Mouse (Mus musculus) fibroblast of lung, adult 2 months (primary cell): ENCODE measurements around the gene Pxn.

ENCODE experiments used
- DNase-seq: peaks from one replicate; pipeline ENCODE4 v3.0.0-alpha.2; 2011; ENCODE audit warnings: low read depth

The Pxn gene

GRCm38 (mm10) chr5:115528128-115528527, 21.7 kb downstream of the Pxn start:
- DNase-seq: no peak

DNA sequence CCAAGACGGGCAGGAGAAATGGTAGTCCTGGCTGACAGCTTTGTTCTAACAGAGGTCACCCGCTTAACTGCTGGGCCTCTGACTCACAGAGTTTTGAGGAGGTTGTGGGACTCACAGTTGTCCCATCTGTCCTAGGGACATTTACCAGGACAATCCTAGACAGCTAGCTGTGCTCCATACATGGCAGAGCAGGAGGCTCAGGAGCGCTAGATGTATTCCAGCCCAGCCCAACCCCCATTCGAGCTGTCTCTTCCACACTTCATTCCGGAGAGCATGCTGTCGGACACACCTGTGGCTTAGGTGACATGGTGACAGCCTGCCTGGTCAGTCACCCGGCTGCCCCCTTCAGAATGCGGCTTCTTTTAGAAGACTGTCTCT, 22.9 kb downstream of the Pxn start:
- DNase-seq: no peak

DNA sequence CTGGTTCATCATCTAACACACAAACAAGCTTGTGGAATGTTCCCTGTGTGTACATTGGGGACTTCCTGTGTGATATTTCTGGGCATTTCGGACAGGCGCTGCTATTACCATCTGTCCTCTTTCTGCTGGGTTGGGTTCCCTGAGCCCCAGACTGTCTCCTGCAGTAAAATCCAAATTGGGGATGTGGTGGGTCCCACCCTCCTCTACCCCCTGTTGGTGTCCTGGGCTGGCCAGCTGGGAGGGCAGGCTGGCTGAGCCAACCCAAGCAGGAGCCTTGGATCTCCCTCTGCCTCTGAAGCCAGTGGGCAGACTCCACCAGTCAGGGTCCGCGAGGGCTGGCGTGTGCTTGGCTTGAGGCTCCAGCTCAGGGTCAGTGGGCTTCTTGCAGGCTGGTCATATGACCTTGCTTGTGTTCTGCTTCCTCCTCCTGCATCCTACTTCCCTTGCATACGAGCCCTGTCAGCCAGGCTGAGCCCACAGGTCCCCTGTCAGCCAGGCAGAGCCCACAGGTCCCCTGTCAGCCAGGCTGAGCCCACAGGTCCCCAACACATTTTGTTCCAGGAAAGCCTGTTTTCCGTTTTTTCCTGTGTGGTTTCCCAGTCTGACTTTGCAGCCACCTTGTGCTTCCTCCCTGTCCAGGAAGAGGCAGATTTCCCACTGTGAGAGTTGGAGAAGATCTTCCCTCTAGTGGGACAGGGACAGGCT, 23.4 kb downstream of the Pxn start:
- no peak for DNase-seq

DNA sequence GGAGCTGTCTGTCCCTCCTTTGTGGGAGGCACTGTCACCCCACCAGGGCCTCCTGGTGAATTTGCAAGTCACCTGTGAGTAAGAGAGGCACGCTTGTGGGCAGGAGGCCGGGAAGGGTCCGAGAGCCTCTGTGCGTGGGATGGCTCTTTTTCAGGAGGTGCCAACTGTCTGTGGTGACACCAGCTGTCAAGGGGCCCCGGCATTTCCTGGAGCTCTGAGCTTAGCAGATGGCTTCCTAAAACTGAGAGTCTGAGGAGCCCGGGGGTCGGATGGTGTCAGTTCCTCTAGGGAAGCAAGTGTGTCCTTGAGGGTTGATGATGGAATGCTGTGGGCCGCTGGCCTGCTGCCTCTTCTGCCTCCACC, 24.0 kb downstream of the Pxn start:
- DNase-seq: no peak

DNA sequence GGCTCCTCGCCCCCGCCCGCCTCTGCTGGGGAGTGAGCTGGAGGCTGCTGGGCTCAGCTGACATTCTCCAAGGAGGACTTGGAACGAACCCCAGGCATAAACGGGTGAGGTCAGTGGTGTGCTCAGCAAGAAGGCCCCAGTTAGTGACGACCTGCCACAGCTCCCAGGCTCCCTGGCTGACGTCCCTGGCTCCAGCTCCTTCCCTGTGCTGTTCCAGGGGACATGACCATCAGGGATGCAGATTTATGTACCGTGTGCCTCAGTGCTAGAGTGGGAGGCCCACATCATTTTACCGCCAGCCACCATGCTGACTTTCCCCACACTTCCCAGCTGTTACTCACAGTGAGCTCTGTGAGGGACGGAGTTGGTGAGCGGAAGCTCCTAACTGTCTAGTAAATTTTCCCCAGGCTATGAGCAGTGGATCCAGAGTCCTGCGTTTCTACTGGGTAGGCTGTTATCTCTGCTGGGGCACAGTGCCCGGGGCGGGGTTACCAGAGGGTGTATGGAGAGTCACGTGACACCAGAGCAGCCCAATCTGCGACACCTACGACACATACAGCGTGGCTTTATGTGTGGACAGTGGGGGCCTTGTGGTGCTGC, 25.3 kb downstream of the Pxn start:
- no peak for DNase-seq

GRCm38 (mm10) chr5:115534290-115534731, 27.8 kb downstream of the Pxn start:
- no peak for DNase-seq

- no peak for DNase-seq
These were observed 28.4 kb downstream of the Pxn start for GRCm38 (mm10) chr5:115534856-115535255.

DNA sequence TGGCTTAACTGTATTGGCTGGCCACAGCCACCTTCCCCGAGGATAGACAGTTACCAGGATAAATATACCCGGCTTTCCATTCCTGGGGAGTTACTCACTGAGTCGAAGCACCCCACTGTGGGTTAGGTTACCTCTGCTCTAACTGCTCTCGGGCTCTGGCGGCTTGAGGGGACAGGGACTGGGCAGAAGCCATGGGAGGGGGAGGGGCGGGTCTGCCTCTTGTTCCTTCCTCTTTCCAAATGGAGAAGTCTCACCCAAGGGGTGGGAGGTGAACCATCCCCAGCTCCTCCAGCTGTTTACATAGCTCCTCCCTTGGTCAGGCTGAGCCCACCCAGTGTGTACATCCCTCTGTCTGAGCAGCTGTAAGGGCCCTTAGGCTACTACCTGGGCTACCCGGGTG, 29.2 kb downstream of the Pxn start:
- no peak for DNase-seq

DNA sequence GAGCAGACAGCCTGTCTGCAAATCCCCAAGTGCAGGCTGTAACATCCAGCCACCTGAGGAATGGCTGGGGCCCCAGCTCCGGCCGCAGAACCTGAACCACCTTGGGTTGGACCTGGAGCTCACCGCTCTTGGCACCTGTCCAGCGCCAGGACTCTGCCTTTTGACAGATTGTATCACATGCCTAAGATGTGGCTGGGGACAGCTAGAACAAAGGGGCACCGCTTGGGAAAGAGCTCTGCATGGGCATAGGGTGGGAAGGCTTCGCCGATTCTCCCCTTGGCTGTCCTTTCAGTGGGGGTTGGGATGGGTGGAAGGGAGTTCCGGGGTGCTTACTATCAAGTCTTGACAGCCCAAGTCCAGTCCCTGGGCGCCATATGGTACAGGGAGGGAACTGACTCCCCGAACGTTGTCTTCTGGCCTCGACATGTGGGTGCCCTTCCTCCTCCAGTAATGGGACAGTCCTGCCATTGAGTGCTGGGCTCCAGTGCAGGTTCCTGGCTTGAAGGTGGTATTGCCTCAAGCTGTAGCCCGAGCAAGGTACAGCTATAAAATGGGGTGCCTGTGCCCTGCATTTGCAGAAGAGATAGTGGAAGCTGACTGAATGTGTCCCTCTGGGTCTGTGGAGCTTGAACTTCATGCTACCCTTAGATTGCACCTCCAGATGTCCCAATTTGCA, 31.7 kb downstream of the Pxn start:
- DNase-seq: no peak

DNA sequence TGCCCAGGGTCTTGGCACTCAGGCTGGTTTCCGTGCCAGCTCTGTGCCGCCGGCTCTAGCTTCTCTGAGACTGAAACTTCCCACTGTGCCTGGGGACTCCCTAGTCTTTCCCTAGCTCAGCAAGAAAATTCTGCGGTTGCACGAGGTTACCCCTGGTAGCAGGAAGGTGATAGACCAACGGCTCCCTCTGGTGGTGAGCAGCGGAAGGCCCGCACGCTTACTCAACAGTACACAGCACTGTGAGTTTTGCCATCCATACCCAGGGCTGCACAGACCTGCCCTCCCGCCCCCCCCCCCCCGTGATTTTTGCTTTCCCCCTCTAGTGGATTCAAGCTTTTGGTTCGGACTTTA, 32.2 kb downstream of the Pxn start:
- no peak for DNase-seq

- no peak for DNase-seq
These were observed 36.3 kb downstream of the Pxn start for GRCm38 (mm10) chr5:115542635-115543384.

DNA sequence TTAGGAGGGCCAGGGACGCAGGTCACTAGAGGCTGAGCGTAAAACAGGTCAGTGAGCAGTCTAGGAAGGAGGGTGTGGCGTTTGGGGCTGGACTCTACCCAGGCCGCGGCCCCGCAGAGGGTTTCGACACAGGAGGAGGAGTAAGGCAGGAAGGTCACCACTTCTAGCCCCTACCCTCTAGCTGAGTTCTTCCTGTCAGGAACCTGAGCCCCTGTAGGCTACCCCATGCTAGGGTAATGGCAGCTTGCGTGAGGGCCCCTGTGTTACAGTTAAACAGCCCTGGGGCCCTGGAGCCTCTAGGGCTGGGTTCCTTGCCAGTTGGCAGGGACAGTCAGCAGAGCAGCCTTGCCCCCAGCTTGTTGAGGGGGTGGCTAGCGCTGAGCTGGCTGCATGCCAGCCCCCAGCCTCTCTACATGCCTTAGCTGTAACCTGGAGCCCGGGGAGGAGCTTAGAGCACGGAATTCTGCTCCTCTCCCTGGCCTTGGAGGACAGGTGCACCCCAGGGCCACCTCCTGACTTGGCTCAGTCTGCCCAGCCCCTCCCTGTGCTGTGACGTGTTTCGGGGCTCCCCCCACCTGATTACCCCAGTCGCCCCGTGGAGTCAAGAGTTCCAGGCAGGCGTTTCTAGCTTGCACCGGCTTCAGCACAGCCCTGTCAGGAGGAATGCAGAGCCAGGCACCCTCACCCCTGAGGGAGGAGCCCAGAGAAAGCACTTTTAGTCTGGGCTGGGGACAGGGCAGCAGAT, 37.2 kb downstream of the Pxn start:
- no peak for DNase-seq

- no peak for DNase-seq
These were observed 38.2 kb downstream of the Pxn start for GRCm38 (mm10) chr5:115544655-115545185.

DNA sequence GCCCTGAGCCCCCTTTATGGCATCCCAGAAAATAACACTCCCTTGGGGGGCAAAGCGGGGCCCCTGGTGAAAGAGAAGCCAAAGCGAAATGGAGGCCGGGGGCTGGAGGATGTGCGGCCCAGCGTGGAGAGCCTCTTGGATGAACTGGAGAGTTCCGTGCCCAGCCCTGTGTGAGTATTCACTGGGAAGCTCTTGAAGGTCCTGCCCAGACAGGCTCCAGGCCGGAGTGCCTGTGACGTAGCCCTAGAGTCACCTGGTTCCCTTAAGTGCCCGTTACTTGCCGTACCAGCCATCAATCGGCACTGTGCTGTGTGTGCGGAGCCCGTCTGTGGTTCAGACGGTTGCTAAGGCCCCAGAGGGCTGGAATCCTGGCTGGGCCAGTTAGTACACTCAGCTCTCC, 39.2 kb downstream of the Pxn start:
- DNase-seq: no peak

DNA sequence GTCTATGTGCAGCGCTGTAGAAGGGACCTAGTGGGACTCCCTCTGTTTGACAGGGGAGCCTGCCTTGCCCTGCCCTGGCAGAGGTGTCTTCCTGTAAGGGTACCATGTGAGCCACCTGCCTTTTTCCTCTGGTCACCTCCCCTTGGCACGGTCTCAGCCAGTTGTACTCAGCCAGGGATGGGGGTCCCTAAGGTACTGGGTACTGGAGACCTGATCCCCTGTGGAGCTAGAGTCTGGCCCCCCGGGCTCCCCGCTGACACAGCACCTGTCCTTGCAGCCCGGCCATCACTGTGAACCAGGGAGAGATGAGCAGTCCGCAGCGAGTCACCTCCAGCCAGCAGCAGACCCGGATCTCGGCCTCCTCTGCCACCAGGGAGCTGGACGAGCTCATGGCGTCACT, 40.1 kb downstream of the Pxn start:
- no peak for DNase-seq

GRCm38 (mm10) chr5:115547014-115547413, 40.5 kb downstream of the Pxn start:
- DNase-seq: no peak

GRCm38 (mm10) chr5:115547421-115547820, 40.9 kb downstream of the Pxn start:
- no peak for DNase-seq

- DNase-seq: no peak
These were observed 42.2 kb downstream of the Pxn start for GRCm38 (mm10) chr5:115548501-115549285.

DNA sequence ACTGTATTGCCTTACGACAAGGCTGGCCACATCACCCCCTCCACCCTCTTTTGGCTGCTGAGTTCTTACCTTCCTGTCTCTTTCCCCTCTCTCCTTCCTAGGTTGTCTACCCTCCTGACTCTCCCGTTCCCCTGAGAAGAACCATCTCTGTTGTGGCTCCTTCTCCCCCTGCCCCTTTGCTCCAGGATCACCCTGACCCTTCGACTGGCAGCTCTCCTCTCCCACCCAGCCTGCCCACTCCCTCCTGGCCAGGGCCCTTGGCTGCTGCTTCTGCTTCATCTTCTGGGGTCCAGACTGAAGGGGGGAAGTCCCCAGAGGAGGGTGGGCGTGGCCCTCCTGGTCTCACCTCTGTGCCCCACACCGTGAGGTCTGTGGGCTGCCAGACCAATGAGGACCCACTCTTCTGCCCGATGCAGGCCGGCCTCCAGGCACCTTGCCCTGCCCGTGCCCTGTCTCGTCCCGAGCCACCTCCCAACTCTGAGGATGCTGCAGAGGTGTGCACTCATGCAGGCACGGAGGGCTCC, 44.1 kb downstream of the Pxn start:
- DNase-seq: no peak

DNA sequence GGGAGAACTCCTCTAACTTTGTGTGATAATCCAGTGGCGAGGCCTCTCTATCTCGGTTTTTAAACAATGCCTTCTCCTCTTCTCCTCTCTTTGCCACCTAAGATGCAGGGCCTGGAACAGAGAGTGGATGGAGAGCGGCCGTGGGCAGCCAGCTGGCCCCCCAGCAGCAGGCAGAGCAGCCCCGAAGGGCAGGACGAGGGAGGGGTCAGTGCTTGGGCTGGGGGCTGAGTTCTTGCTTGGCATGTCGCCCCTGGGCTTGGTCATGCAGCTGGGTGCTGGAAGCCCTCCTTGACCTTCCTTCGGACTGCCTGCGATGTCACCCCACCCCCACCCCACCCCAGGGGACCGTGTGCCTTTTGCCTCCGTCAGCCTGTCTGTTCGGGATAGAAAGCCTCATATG, 44.9 kb downstream of the Pxn start:
- DNase-seq: no peak

- DNase-seq: no peak
These were observed 45.3 kb downstream of the Pxn start for GRCm38 (mm10) chr5:115551799-115552198.
